Mouse (Mus musculus) cortical plate, adult 2 months (tissue): ENCODE measurements around the gene Itgav.

Source experiments
- CTCF ChIP-seq: fragments of 200-500 bp; IDR thresholded peaks from 2 replicates; pipeline ENCODE4 v1.5.1; 2011; ENCODE audit warnings: mild to moderate bottlenecking, control low read depth, low read length; ENCODE audit not compliant: insufficient read depth; ENCODE audit errors: extremely low read depth
- POLR2A ChIP-seq: fragments of 200-500 bp; IDR thresholded peaks from 2 replicates; pipeline ENCODE4 v1.6.1; 2011; ENCODE audit warnings: mild to moderate bottlenecking, low read length, control low read depth; ENCODE audit not compliant: insufficient read depth; ENCODE audit errors: extremely low read depth

DNA sequence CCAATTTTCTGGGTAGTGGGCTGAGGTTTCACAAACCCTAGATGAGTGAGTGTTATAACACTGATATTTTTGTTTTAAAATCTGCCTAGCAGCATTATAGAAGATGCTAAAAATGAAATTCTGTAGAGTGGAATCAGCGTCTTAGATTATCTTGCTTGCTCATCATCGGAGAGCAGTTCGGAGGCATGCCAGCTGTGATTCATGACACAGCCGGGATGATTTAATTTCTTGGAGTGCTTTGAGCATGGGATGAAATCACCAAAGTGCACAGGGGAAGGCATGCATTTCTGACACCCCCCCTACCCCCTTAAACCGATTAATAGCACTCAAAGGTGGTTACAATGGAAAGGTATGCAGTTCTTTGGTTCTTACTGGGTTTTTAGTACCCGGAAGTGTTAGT, 89.8 kb downstream of the Itgav start:
- TF ChIP-seq POLR2A (no peak), CTCF (no peak)
